Mouse (Mus musculus): ENCODE measurements around the gene Magi1. TPM values are rescaled to one million over a fixed set of nuclear protein-coding genes. Genes with fewer than 3 reads are reported as not detected.

Magi1 gene
- polyA plus RNA-seq, 1 experiment from 2014 or later: 11.7 TPM

- H3K27me3 ChIP-seq (replicated peaks; ENCODE audit: control insufficient read depth, insufficient read depth, low read length): no peaks in the 10 kb centered on the region
- peaks cover 16% of the 10 kb centered on the region for H3K4me1 ChIP-seq (replicated peaks; ENCODE audit: control insufficient read depth, insufficient read depth, low read length)
- H3K4me3 ChIP-seq (ENCODE audit: low read depth, low read length): no peak overlapping the region
- no peak for DNase-seq (ENCODE audit: low spot score)
- no peaks in the 10 kb centered on the region for H3K9me3 ChIP-seq (ENCODE audit: control insufficient read depth, low read length)
- H3K27ac ChIP-seq (ENCODE audit: low read depth): no peak overlapping the region
- H3K9ac ChIP-seq (ENCODE audit: low read length): no peak overlapping the region
- no peak for ATAC-seq (replicated peaks; ENCODE audit: low FRiP score, low TSS enrichment, low read depth)
- H3K36me3 ChIP-seq (ENCODE audit: control insufficient read depth, insufficient read depth, low read length): no peaks in the 10 kb centered on the region
- H3K4me2 ChIP-seq (ENCODE audit: low read length): no peak overlapping the region
- WGBS: 95% methylated on average over 2 of the region's 2 CpGs
These were observed 81.8 kb downstream of the Magi1 start for GRCm38 (mm10) chr6:94201940-94202339.

GRCm38 (mm10) chr6:94200910-94201309 is 82.8 kb downstream of the Magi1 start:
- 44% methylated on average over 3 of the region's 3 CpGs for WGBS
- Histone ChIP-seq H3K9ac (ENCODE audit: low read length) (no peak overlapping the region), H3K4me3 (ENCODE audit: low read depth, low read length) (no peak overlapping the region), H3K27me3 (replicated peaks; ENCODE audit: control insufficient read depth, insufficient read depth, low read length) (no peaks in the 10 kb centered on the region), H3K4me2 (ENCODE audit: low read length) (no peak overlapping the region), H3K36me3 (ENCODE audit: control insufficient read depth, insufficient read depth, low read length) (no peaks in the 10 kb centered on the region), H3K27ac (ENCODE audit: low read depth) (no peak overlapping the region), H3K9me3 (ENCODE audit: control insufficient read depth, low read length) (no peaks in the 10 kb centered on the region), H3K4me1 (replicated peaks; ENCODE audit: control insufficient read depth, insufficient read depth, low read length) (peaks cover 13% of the 10 kb centered on the region)
- no peak for ATAC-seq (replicated peaks; ENCODE audit: low FRiP score, low TSS enrichment, low read depth)
- DNase-seq (ENCODE audit: low spot score): no peak

GRCm38 (mm10) chr6:94199696-94200095 is 84.0 kb downstream of the Magi1 start:
- Histone ChIP-seq H3K27ac (ENCODE audit: low read depth) (no peak overlapping the region), H3K9me3 (ENCODE audit: control insufficient read depth, low read length) (no peaks in the 10 kb centered on the region), H3K4me1 (replicated peaks; ENCODE audit: control insufficient read depth, insufficient read depth, low read length) (peaks cover 9% of the 10 kb centered on the region; the same call in 1 of the 2 replicates), H3K36me3 (ENCODE audit: control insufficient read depth, insufficient read depth, low read length) (no peaks in the 10 kb centered on the region), H3K27me3 (replicated peaks; ENCODE audit: control insufficient read depth, insufficient read depth, low read length) (no peaks in the 10 kb centered on the region), H3K4me3 (ENCODE audit: low read depth, low read length) (no peak overlapping the region), H3K9ac (ENCODE audit: low read length) (no peak overlapping the region), H3K4me2 (ENCODE audit: low read length) (no peak overlapping the region)
- no peak for DNase-seq (ENCODE audit: low spot score)
- WGBS: 79% methylated on average over 2 of the region's 2 CpGs
- ATAC-seq (replicated peaks; ENCODE audit: low FRiP score, low TSS enrichment, low read depth): no peak

GRCm38 (mm10) chr6:94197831-94198230 is 85.9 kb downstream of the Magi1 start:
- Histone ChIP-seq H3K4me1 (replicated peaks; ENCODE audit: control insufficient read depth, insufficient read depth, low read length) (peaks cover 9% of the 10 kb centered on the region; the same call in 1 of the 2 replicates), H3K9me3 (ENCODE audit: control insufficient read depth, low read length) (no peaks in the 10 kb centered on the region), H3K4me2 (ENCODE audit: low read length) (no peak overlapping the region), H3K36me3 (ENCODE audit: control insufficient read depth, insufficient read depth, low read length) (no peaks in the 10 kb centered on the region), H3K9ac (ENCODE audit: low read length) (no peak overlapping the region), H3K4me3 (ENCODE audit: low read depth, low read length) (no peak overlapping the region), H3K27ac (ENCODE audit: low read depth) (no peak overlapping the region), H3K27me3 (replicated peaks; ENCODE audit: control insufficient read depth, insufficient read depth, low read length) (no peaks in the 10 kb centered on the region)
- no peak for ATAC-seq (replicated peaks; ENCODE audit: low FRiP score, low TSS enrichment, low read depth)
- DNase-seq (ENCODE audit: low spot score): no peak
- 61% methylated on average over 1 of the region's 1 CpGs for WGBS

- Histone ChIP-seq H3K27ac (ENCODE audit: low read depth) (no peak overlapping the region), H3K9ac (ENCODE audit: low read length) (no peak overlapping the region), H3K4me3 (ENCODE audit: low read depth, low read length) (no peak overlapping the region), H3K4me1 (replicated peaks; ENCODE audit: control insufficient read depth, insufficient read depth, low read length) (peaks cover 5% of the 10 kb centered on the region; the same call in 1 of the 2 replicates), H3K9me3 (ENCODE audit: control insufficient read depth, low read length) (no peaks in the 10 kb centered on the region), H3K4me2 (ENCODE audit: low read length) (no peak overlapping the region), H3K27me3 (replicated peaks; ENCODE audit: control insufficient read depth, insufficient read depth, low read length) (no peaks in the 10 kb centered on the region), H3K36me3 (ENCODE audit: control insufficient read depth, insufficient read depth, low read length) (no peaks in the 10 kb centered on the region)
- ATAC-seq (replicated peaks; ENCODE audit: low FRiP score, low TSS enrichment, low read depth) (no peak), DNase-seq (ENCODE audit: low spot score) (peak; percentile 42)
- 68% methylated on average over 14 of the region's 14 CpGs for WGBS
These were observed 88.3 kb downstream of the Magi1 start for GRCm38 (mm10) chr6:94195303-94195911.

- Histone ChIP-seq H3K9ac (ENCODE audit: low read length) (no peak overlapping the region), H3K4me1 (replicated peaks; ENCODE audit: control insufficient read depth, insufficient read depth, low read length) (peaks cover 11% of the 10 kb centered on the region), H3K36me3 (ENCODE audit: control insufficient read depth, insufficient read depth, low read length) (no peaks in the 10 kb centered on the region), H3K9me3 (ENCODE audit: control insufficient read depth, low read length) (no peaks in the 10 kb centered on the region), H3K4me2 (ENCODE audit: low read length) (no peak overlapping the region), H3K27ac (ENCODE audit: low read depth) (no peak overlapping the region), H3K4me3 (ENCODE audit: low read depth, low read length) (no peak overlapping the region), H3K27me3 (replicated peaks; ENCODE audit: control insufficient read depth, insufficient read depth, low read length) (no peaks in the 10 kb centered on the region)
- no peak for ATAC-seq (replicated peaks; ENCODE audit: low FRiP score, low TSS enrichment, low read depth)
- WGBS: 58% methylated on average over 5 of the region's 5 CpGs
- DNase-seq (ENCODE audit: low spot score): no peak
These were observed 92.9 kb downstream of the Magi1 start for GRCm38 (mm10) chr6:94190830-94191229.

GRCm38 (mm10) chr6:94189379-94189778 is 94.3 kb downstream of the Magi1 start:
- no peak for DNase-seq (ENCODE audit: low spot score)
- Histone ChIP-seq H3K27me3 (replicated peaks; ENCODE audit: control insufficient read depth, insufficient read depth, low read length) (no peaks in the 10 kb centered on the region), H3K4me3 (ENCODE audit: low read depth, low read length) (no peak overlapping the region), H3K9ac (ENCODE audit: low read length) (no peak overlapping the region), H3K4me1 (replicated peaks; ENCODE audit: control insufficient read depth, insufficient read depth, low read length) (peaks cover 12% of the 10 kb centered on the region), H3K9me3 (ENCODE audit: control insufficient read depth, low read length) (no peaks in the 10 kb centered on the region), H3K36me3 (ENCODE audit: control insufficient read depth, insufficient read depth, low read length) (no peaks in the 10 kb centered on the region), H3K4me2 (ENCODE audit: low read length) (no peak overlapping the region), H3K27ac (ENCODE audit: low read depth) (no peak overlapping the region)
- WGBS: 32% methylated on average over 5 of the region's 5 CpGs
- ATAC-seq (replicated peaks; ENCODE audit: low FRiP score, low TSS enrichment, low read depth): no peak

GRCm38 (mm10) chr6:94186628-94187319 is 96.9 kb downstream of the Magi1 start:
- H3K9ac ChIP-seq (ENCODE audit: low read length): no peak overlapping the region
- no peaks in the 10 kb centered on the region for H3K36me3 ChIP-seq (ENCODE audit: control insufficient read depth, insufficient read depth, low read length)
- no peak overlapping the region for H3K4me3 ChIP-seq (ENCODE audit: low read depth, low read length)
- no peaks in the 10 kb centered on the region for H3K9me3 ChIP-seq (ENCODE audit: control insufficient read depth, low read length)
- WGBS: 35% methylated on average over 7 of the region's 7 CpGs
- H3K4me1 ChIP-seq (replicated peaks; ENCODE audit: control insufficient read depth, insufficient read depth, low read length): peaks cover 32% of the 10 kb centered on the region
- peak overlapping the region; percentile 60 for H3K27ac ChIP-seq (ENCODE audit: low read depth)
- no peaks in the 10 kb centered on the region for H3K27me3 ChIP-seq (replicated peaks; ENCODE audit: control insufficient read depth, insufficient read depth, low read length)
- DNase-seq (ENCODE audit: low spot score) (no peak), ATAC-seq (replicated peaks; ENCODE audit: low FRiP score, low TSS enrichment, low read depth) (peak; percentile 61; the same call in 1 of the 2 replicates)
- 0 out of 2 replicates have a peak overlapping the region, but pooled peaks have one; percentile 10 for H3K4me2 ChIP-seq (ENCODE audit: low read length)

GRCm38 (mm10) chr6:94184268-94184667 is 99.4 kb downstream of the Magi1 start:
- Histone ChIP-seq H3K27ac (ENCODE audit: low read depth) (peak overlapping the region; percentile 3; the same call in 1 of the 2 replicates), H3K4me3 (ENCODE audit: low read depth, low read length) (no peak overlapping the region), H3K9me3 (ENCODE audit: control insufficient read depth, low read length) (no peaks in the 10 kb centered on the region), H3K9ac (ENCODE audit: low read length) (no peak overlapping the region), H3K4me1 (replicated peaks; ENCODE audit: control insufficient read depth, insufficient read depth, low read length) (peaks cover 27% of the 10 kb centered on the region), H3K4me2 (ENCODE audit: low read length) (no peak overlapping the region), H3K27me3 (replicated peaks; ENCODE audit: control insufficient read depth, insufficient read depth, low read length) (no peaks in the 10 kb centered on the region), H3K36me3 (ENCODE audit: control insufficient read depth, insufficient read depth, low read length) (no peaks in the 10 kb centered on the region)
- 83% methylated on average over 4 of the region's 4 CpGs for WGBS
- DNase-seq (ENCODE audit: low spot score): no peak
- no peak for ATAC-seq (replicated peaks; ENCODE audit: low FRiP score, low TSS enrichment, low read depth)
